Mouse (Mus musculus) embryonic facial prominence, embryonic 12.5 days (tissue): Measurements from ENCODE around the gene Gm17660. TPM values are rescaled to one million over a fixed set of nuclear protein-coding genes. Genes with fewer than 3 reads are reported as not detected.
A peak's percentile ranks its signal among the peaks of the same experiment; 100 is the strongest.

ENCODE experiments used
- ATAC-seq: fragments of 200-750 bp; cut with Nextera tagmentation; 2 replicates; pipeline ENCODE4 v1.8.0; 2017; ENCODE audit not compliant: insufficient number of reproducible peaks, insufficient read depth, low FRiP score, low TSS enrichment
- H3K27ac ChIP-seq: fragments of 300-500 bp; sonication (generic); 2 replicates; pipeline ENCODE4 v1.5.1; 2016; ENCODE audit warnings: mild to moderate bottlenecking
- H3K27me3 ChIP-seq: fragments of 300-500 bp; sonication (generic); 2 replicates; pipeline ENCODE4 v1.6.1; 2016; ENCODE audit warnings: mild to moderate bottlenecking, moderate library complexity
- H3K36me3 ChIP-seq: fragments of 300-500 bp; sonication (generic); 2 replicates; pipeline ENCODE4 v1.6.1; 2016; ENCODE audit warnings: mild to moderate bottlenecking
- H3K4me1 ChIP-seq: fragments of 300-500 bp; sonication (generic); 2 replicates; pipeline ENCODE4 v1.6.1; 2016
- H3K4me2 ChIP-seq: fragments of 300-500 bp; sonication (generic); replicated peaks from 2 replicates; pipeline ENCODE4 v1.6.1; 2016; ENCODE audit warnings: mild to moderate bottlenecking, moderate library complexity
- H3K4me3 ChIP-seq: fragments of 300-500 bp; sonication (generic); 2 replicates; pipeline ENCODE4 v1.5.1; 2016; ENCODE audit warnings: mild to moderate bottlenecking
- H3K9ac ChIP-seq: fragments of 300-500 bp; sonication (generic); 2 replicates; pipeline ENCODE4 v1.6.1; 2016; ENCODE audit warnings: mild to moderate bottlenecking, moderate library complexity
- H3K9me3 ChIP-seq: fragments of 300-500 bp; sonication (generic); 2 replicates; pipeline ENCODE4 v1.6.1; 2016; ENCODE audit warnings: mild to moderate bottlenecking, moderate library complexity
- WGBS: fragments of 180-500 bp; shearing (Covaris S2); methylation state at CpG from one replicate; pipeline ENCODE4 v1.1.7; 2016; 5-methylcytosine and 5-hydroxymethylcytosine counted together
- polyA plus RNA-seq: library from polyadenylated mRNA; unstranded; fragments of >200 nt; fragmentation: Nextera tagmentation; extraction: Ambion mirVana; gene quantifications from 2 replicates; pipeline ENCODE4 v1.2.1, GENCODE M21; 2016

Gm17660 gene
- polyA plus RNA-seq, 1 experiment from 2014 or later = not detected

DNA sequence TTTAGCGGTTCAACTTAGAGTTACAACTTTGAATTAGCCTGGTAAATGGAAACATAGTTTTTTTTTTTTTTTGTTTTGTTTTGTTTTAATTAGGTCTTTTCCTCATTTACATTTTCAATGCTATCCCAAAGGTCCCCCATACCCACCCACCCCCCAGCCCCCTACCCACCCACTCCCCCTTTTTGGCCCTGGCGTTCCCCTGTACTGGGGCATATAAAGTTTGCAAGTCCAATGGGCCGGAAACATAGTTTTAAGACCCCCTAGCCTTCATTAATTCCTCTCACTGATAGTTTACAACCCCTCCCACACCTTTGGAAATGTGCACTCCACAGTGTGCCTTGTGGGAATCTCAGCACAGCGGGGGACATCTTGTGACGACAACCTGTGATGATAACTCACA is 3.8 kb downstream of the Gm17660 start:
- Histone ChIP-seq H3K4me2 (no peak overlapping the region), H3K9me3 (no peaks in the 10 kb centered on the region), H3K27me3 (no peaks in the 10 kb centered on the region), H3K27ac (no peak overlapping the region), H3K4me3 (no peak overlapping the region), H3K9ac (no peak overlapping the region), H3K4me1 (peaks cover 5% of the 10 kb centered on the region), H3K36me3 (no peaks in the 10 kb centered on the region)
- 80% methylated on average over 5 of the region's 5 CpGs for WGBS
- peak; percentile 94 for ATAC-seq

DNA sequence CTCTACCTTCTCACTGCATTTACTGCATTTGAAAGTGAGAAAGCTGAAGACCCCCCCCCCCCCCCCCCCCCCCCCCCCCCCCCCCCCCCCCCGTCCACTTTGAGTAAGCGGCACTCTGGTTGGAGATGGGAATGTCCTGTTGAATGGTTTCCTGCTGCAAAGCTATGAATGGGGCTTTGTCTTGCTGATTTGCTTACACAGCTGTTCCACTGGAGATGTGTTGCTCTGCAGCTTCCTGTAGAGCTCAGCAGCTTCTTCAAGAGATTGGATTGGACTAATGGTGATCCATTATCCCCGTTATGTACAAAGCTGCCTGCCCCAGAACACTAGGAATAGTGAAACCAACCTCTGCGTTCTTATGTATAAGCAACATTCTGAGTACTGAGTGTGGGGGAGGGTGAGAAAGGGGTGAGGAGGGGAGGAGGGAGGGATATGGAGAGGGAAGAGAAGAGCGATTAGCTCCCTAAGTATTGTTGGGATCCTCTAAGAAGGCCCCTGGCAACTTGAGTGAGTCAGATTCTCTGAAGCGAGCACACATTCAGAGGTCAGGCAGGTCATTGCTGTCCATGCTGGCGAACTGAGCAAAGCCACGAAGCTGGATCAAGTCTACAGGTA is 5.0 kb downstream of the Gm17660 start:
- 0 out of 2 replicates have a peak overlapping the region, but pooled peaks have one; percentile 21 for H3K4me2 ChIP-seq
- no peak overlapping the region for H3K4me3 ChIP-seq
- no peak overlapping the region for H3K9ac ChIP-seq
- H3K9me3 ChIP-seq = no peaks in the 10 kb centered on the region
- WGBS = 13% methylated on average over 6 of the region's 8 CpGs
- no peaks in the 10 kb centered on the region for H3K36me3 ChIP-seq
- H3K4me1 ChIP-seq = peaks cover 5% of the 10 kb centered on the region
- no peaks in the 10 kb centered on the region for H3K27me3 ChIP-seq
- peak; percentile 95 for ATAC-seq
- peak overlapping the region; percentile 83 for H3K27ac ChIP-seq

DNA sequence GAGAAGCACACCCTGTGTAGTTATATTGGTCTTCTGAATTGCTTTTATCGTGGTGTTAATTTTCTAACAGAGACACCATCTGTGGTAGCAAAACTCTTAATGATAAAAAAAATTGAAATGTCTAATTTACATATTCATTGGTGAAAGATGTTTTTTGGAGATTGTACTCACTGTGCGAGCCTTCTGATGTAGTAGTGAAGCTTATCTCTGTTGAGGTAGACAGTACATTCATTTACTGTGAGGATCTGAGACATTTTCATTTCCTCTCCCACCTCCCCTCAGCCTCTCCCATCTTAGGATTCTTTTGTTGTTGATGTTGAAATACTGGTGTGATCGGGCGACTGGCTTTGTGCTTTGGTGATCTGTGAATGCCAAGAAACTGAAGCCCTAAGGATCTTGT is 6.4 kb downstream of the Gm17660 start:
- ATAC-seq = no peak
- Histone ChIP-seq H3K27ac (no peak overlapping the region), H3K4me1 (peaks cover 5% of the 10 kb centered on the region), H3K4me2 (no peak overlapping the region), H3K9me3 (no peaks in the 10 kb centered on the region), H3K9ac (no peak overlapping the region), H3K36me3 (no peaks in the 10 kb centered on the region), H3K27me3 (no peaks in the 10 kb centered on the region), H3K4me3 (no peak overlapping the region)
- 71% methylated on average over 4 of the region's 4 CpGs for WGBS

DNA sequence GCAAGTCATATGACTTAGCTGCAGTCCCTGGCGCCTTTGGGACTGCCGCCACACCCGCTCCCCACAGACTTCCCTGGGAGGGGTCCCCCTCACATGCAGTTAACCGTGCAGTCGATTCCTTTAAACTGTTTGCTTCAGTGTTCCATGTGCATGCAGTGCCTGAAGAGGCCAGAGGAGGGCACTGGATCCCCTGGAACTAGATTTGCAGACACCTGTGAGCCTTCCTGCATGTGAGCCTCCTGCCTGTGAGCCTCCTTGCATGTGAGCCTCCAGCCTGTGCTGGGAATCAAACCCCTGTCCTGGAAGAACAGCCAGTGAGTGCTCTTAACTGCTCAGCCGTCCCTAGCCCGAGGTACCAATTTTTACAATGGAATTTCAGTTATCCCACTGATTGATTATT is 8.7 kb downstream of the Gm17660 start:
- no peak for ATAC-seq
- Histone ChIP-seq H3K9me3 (no peaks in the 10 kb centered on the region), H3K4me2 (no peak overlapping the region), H3K9ac (no peak overlapping the region), H3K4me1 (peaks cover 5% of the 10 kb centered on the region), H3K36me3 (0 out of 2 replicates have a peak, but pooled peaks cover 5% of the 10 kb centered on the region), H3K27me3 (no peaks in the 10 kb centered on the region), H3K27ac (no peak overlapping the region), H3K4me3 (no peak overlapping the region)
- WGBS = 83% methylated on average over 7 of the region's 7 CpGs

DNA sequence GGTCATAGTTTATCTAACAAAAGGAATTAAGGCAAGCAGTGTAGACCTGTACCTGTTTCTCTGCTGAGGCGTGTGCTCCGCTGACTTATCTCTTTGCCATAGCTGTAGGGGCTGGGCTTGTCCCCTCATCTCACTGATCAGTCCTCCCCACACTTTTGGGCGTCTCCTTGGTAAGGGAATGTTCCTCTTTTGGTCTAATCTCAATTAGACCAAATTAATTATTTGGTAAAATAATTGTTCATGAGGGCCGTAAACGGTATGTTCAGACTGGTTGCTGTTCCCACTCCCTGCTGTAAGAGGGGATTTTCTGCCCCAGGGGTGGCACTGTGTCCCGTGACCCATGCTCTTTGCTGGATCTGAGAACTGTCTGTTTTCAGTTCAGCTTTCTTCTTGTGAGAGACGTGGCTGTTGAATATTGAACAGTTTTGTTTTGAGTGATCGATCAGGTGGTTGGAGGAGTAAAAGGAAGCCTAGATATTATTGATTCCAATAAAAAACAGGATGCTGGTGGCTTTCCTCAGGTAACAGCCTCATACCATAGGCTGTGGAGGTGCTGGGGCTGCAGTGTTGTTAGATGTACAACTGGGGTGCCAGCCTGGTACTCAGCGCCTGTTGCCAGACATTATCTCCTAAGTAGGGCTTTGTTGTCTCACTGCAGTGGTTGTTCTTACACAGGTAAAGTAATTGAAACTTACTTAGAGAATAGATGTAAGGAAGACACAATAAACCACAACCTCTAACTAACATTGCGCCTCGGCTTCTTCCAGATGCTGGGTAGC is 14.4 kb downstream of the Gm17660 start:
- no peak for ATAC-seq
- H3K9ac ChIP-seq = no peak overlapping the region
- H3K4me3 ChIP-seq = no peak overlapping the region
- peaks cover 46% of the 10 kb centered on the region for H3K36me3 ChIP-seq
- 90% methylated on average over 11 of the region's 11 CpGs for WGBS
- H3K9me3 ChIP-seq = no peaks in the 10 kb centered on the region
- H3K27ac ChIP-seq = no peak overlapping the region
- no peaks in the 10 kb centered on the region for H3K4me1 ChIP-seq
- H3K27me3 ChIP-seq = no peaks in the 10 kb centered on the region
- H3K4me2 ChIP-seq = no peak overlapping the region

DNA sequence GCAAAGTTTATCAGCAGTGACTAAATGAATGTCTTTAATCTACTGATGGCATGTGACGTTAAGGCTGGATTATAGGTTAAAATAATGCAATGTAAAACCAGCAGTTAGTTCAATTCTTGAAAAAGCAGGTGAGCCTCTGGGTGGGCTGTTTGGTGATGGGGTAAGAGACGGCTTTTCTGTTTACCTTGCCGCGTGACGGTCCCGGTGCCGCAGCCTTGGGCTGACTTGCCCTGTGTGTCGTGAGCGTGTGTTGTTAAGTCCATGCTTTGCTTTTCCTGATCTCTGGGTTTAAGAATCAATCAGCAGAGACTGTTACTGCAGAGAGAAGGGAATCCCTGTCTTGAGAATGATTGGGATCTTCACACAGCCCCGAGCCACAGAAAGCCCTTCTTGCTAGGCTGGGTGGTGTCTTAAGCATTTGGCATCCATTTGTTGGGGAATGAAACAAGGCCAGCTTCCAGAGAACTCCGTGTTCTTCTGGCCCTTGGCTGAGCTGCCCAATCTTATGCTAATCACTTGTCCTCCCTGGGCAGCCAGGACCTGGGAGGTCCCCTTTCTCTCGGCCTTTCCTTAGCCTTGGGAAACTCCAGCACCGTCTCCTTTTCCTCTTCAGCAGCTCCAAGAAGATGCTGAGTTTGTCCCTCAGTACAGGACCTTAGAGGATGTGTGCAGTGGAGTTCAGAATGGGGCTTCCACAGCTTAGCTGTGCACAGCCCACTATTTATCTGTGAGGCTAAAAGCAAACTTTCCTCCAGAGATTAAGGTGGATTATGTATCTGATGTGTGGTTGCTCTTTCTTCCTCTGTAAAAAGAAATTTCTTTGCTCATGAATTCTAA is 15.3 kb downstream of the Gm17660 start:
- Histone ChIP-seq H3K36me3 (peaks cover 46% of the 10 kb centered on the region), H3K4me1 (no peaks in the 10 kb centered on the region), H3K27me3 (no peaks in the 10 kb centered on the region), H3K4me3 (no peak overlapping the region), H3K27ac (no peak overlapping the region), H3K9me3 (no peaks in the 10 kb centered on the region), H3K9ac (no peak overlapping the region), H3K4me2 (no peak overlapping the region)
- no peak for ATAC-seq
- WGBS = 82% methylated on average over 13 of the region's 13 CpGs

DNA sequence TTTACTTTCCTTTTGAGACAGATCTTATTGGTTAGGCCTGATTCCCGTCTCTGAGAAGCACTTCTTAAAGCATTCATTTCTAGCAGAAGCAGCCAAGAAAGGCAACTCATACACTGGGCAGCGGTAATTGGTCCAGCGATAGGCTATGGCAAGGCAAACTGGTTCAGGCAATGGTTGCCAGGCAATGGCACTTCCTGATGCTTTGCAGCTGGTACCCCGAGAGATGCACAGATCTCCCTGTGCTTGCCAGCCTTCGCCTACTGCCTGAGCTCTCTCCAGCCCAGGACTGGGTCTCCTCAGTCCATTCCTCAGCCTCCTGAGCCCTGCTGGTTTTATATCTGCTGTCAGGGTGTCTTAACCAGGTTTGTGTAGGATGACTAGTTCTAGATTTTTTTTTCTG is 17.0 kb downstream of the Gm17660 start:
- WGBS = 92% methylated on average over 5 of the region's 5 CpGs
- Histone ChIP-seq H3K9ac (no peak overlapping the region), H3K9me3 (no peaks in the 10 kb centered on the region), H3K27me3 (no peaks in the 10 kb centered on the region), H3K4me2 (no peak overlapping the region), H3K4me3 (no peak overlapping the region), H3K36me3 (peaks cover 50% of the 10 kb centered on the region), H3K27ac (no peak overlapping the region), H3K4me1 (no peaks in the 10 kb centered on the region)
- ATAC-seq = no peak

DNA sequence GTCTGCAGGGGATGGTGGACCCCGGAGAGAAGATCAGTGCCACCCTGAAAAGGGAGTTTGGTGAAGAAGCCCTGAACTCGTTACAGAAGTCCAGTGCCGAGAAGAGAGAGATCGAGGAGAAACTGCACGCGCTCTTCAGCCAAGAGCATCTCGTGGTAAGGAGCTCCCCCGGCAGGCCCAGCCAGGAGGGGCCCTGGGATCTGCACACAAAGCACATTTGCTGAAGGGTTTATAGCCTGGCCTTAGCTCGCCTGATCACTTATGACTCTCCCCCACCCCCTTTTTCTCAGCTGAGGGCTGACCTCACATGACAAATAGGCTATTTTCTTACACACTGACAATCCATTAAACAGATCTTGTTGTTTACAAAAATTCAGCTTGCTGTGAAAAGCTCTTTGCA is 17.8 kb downstream of the Gm17660 start:
- Histone ChIP-seq H3K27ac (no peak overlapping the region), H3K4me1 (no peaks in the 10 kb centered on the region), H3K9me3 (no peaks in the 10 kb centered on the region), H3K36me3 (peaks cover 51% of the 10 kb centered on the region), H3K4me3 (no peak overlapping the region), H3K4me2 (no peak overlapping the region), H3K27me3 (no peaks in the 10 kb centered on the region), H3K9ac (no peak overlapping the region)
- ATAC-seq = no peak
- 84% methylated on average over 9 of the region's 9 CpGs for WGBS

DNA sequence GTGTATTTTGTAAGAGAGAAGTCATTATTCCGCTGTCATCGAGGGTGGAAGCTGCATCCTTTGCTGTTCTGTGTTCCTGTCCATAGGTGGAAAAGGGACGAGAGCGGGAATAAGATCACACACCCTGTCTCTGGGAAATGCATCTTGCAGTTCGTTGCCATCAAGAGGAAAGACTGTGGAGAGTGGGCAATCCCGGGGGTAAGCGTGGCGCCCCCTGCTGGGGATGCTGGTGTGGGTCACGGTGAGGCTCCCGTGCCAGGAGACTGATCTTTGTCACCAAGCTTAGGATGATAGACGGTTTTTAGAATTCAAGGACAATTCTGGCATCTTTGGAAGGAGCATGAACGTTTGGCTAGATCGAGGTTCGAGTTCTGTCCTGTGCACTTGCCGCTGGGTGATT is 19.4 kb downstream of the Gm17660 start:
- Histone ChIP-seq H3K36me3 (peaks cover 53% of the 10 kb centered on the region), H3K4me1 (no peaks in the 10 kb centered on the region), H3K9ac (no peak overlapping the region), H3K27me3 (no peaks in the 10 kb centered on the region), H3K9me3 (no peaks in the 10 kb centered on the region), H3K4me2 (no peak overlapping the region), H3K27ac (no peak overlapping the region), H3K4me3 (no peak overlapping the region)
- ATAC-seq = no peak
- WGBS = 64% methylated on average over 15 of the region's 15 CpGs

DNA sequence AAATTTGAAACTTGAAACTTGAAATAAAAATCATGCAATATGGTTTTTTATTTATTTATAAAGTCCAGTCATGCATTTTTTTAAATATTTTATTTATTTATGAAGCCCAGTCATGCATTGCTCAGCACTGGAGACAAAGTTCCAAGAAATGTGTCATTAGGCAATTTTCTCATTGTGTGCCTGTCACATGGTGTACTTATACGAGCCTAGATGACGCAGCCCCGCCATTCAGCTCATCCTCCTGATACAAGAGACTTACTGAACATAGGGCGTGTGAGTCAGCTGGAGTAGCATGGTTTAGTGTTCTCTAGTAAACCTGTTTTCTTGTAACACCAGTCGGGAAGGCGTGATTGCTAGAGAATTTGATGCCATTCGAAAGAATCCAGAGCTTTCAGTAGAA is 21.1 kb downstream of the Gm17660 start:
- ATAC-seq = no peak
- WGBS = 85% methylated on average over 7 of the region's 7 CpGs
- Histone ChIP-seq H3K27ac (no peak overlapping the region), H3K27me3 (no peaks in the 10 kb centered on the region), H3K4me3 (no peak overlapping the region), H3K4me1 (no peaks in the 10 kb centered on the region), H3K36me3 (peaks cover 50% of the 10 kb centered on the region), H3K9ac (no peak overlapping the region), H3K4me2 (no peak overlapping the region), H3K9me3 (no peaks in the 10 kb centered on the region)

DNA sequence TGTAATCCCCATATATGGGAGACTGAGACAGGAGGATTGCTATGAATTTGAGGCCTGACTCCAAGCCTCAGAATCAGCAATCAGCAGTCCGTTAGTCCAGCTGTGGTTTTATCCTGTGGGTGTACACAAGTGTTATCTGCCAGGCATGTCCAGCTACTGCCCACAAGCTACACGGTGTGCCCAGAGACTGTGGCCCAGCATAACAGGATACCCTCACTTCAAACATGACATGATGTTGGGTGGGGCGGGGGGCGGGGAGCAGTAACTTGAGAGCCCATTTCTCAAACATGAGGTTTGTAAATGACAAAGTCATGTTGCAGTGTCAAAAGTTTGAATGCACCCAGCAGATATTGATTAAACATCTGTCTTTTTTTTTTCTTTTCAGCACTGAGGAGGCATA is 21.6 kb downstream of the Gm17660 start:
- 75% methylated on average over 4 of the region's 4 CpGs for WGBS
- H3K9me3 ChIP-seq = no peaks in the 10 kb centered on the region
- no peaks in the 10 kb centered on the region for H3K27me3 ChIP-seq
- no peak overlapping the region for H3K9ac ChIP-seq
- H3K4me2 ChIP-seq = no peak overlapping the region
- ATAC-seq = no peak
- no peak overlapping the region for H3K27ac ChIP-seq
- no peak overlapping the region for H3K4me3 ChIP-seq
- peaks cover 50% of the 10 kb centered on the region for H3K36me3 ChIP-seq
- no peaks in the 10 kb centered on the region for H3K4me1 ChIP-seq

DNA sequence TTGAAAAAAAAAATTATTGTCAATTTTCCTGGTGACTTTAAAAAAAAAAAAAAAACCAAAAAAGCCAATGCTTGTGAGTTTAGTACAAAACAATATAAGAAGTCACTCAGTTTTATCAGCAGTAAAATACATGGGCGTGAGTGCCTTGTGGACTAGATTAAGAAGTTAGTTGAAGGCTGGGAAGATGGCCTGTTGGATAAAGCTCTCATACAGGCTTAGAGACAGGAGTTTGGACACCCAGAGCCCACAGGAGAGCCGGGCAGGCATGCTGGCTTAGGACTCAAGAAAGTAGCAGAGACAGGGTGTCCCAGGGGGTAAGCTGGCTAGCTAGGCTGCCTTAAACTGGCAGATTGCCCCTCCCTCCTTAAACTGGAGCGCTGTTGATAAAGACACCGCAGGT is 22.5 kb downstream of the Gm17660 start:
- ATAC-seq = no peak
- Histone ChIP-seq H3K27me3 (no peaks in the 10 kb centered on the region), H3K9ac (no peak overlapping the region), H3K4me2 (no peak overlapping the region), H3K36me3 (peaks cover 51% of the 10 kb centered on the region), H3K4me1 (no peaks in the 10 kb centered on the region), H3K9me3 (no peaks in the 10 kb centered on the region), H3K27ac (no peak overlapping the region), H3K4me3 (no peak overlapping the region)
- WGBS = 91% methylated on average over 4 of the region's 4 CpGs
